Mouse (Mus musculus): ENCODE data around the gene Sbk1. TPM values are rescaled to one million over a fixed set of nuclear protein-coding genes. Genes with fewer than 3 reads are reported as not detected.
A peak's percentile ranks its signal among the peaks of the same experiment; 100 is the strongest.

The Sbk1 gene
- total and polyA plus RNA-seq, 2 experiments from 2014 or later = 184 to 535 TPM

GRCm38 (mm10) chr7:126272770-126273311, 422 bp downstream of the Sbk1 start:
- peak overlapping the region; percentile 97 for H3K4me3 ChIP-seq (ENCODE audit: low read depth, low read length)
- ATAC-seq (ENCODE audit: low FRiP score) (peak; percentile 42), DNase-seq (ENCODE audit: low spot score) (peak; percentile 61)
- H3K4me1 ChIP-seq (ENCODE audit: insufficient read depth, low read length) = peaks cover 36% of the 10 kb centered on the region
- peak overlapping the region; percentile 98 for H3K27ac ChIP-seq (ENCODE audit: low read depth, low read length)
- H3K4me2 ChIP-seq (ENCODE audit: low read depth, low read length, poor library complexity, severe bottlenecking) = peak overlapping the region; percentile 99
- H3K9ac ChIP-seq (replicated peaks; ENCODE audit: low read length, poor library complexity, severe bottlenecking) = peak overlapping the region; percentile 100
- H3K36me3 ChIP-seq (ENCODE audit: insufficient read depth, low read length) = peaks cover 5% of the 10 kb centered on the region; the same call in 1 of the 2 replicates
- no peak for TF ChIP-seq CTCF (IDR thresholded peaks at IDR 0.05)
- H3K9me3 ChIP-seq (ENCODE audit: low read length) = no peaks in the 10 kb centered on the region
- WGBS = under 1% methylated on average over 35 of the region's 38 CpGs
- no peaks in the 10 kb centered on the region for H3K27me3 ChIP-seq (ENCODE audit: insufficient read depth, low read length)

GRCm38 (mm10) chr7:126273351-126274042, 1.1 kb downstream of the Sbk1 start:
- H3K27me3 ChIP-seq (ENCODE audit: insufficient read depth, low read length) = no peaks in the 10 kb centered on the region
- peaks cover 10% of the 10 kb centered on the region; the same call in 1 of the 2 replicates for H3K36me3 ChIP-seq (ENCODE audit: insufficient read depth, low read length)
- WGBS = 8% methylated on average over 11 of the region's 11 CpGs
- no peak for ATAC-seq (ENCODE audit: low FRiP score)
- H3K9ac ChIP-seq (replicated peaks; ENCODE audit: low read length, poor library complexity, severe bottlenecking) = peak overlapping the region; percentile 100
- H3K27ac ChIP-seq (ENCODE audit: low read depth, low read length) = peak overlapping the region; percentile 98
- no peak for TF ChIP-seq CTCF (IDR thresholded peaks at IDR 0.05)
- no peaks in the 10 kb centered on the region for H3K9me3 ChIP-seq (ENCODE audit: low read length)
- H3K4me2 ChIP-seq (ENCODE audit: low read depth, low read length, poor library complexity, severe bottlenecking) = peak overlapping the region; percentile 99
- peak overlapping the region; percentile 97 for H3K4me3 ChIP-seq (ENCODE audit: low read depth, low read length)
- H3K4me1 ChIP-seq (ENCODE audit: insufficient read depth, low read length) = peaks cover 42% of the 10 kb centered on the region
- DNase-seq (ENCODE audit: low spot score) = no peak

DNA sequence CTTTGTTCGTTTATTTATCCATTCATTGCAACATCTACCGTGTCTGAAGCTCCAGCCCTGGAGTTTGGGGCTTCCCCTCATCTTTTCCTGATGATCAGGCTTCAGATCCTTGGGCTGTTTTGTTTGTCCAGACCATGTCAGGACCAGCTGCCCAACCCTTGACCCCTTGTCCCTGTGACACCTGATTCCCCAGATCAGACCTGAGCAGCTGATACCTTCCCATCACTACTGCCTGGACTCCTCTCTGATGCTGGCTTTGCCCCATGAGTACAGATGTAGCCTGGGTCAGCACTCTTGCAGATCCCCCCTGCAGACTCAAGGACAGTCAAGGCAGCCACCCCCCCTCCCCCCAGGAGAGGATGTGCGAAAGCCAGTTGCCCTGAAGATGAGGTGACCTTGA, 1.7 kb downstream of the Sbk1 start:
- ATAC-seq (ENCODE audit: low FRiP score) (no peak), DNase-seq (ENCODE audit: low spot score) (no peak)
- peak overlapping the region; percentile 97 for H3K4me3 ChIP-seq (ENCODE audit: low read depth, low read length)
- H3K27ac ChIP-seq (ENCODE audit: low read depth, low read length) = peak overlapping the region; percentile 98
- no peaks in the 10 kb centered on the region for H3K27me3 ChIP-seq (ENCODE audit: insufficient read depth, low read length)
- H3K36me3 ChIP-seq (ENCODE audit: insufficient read depth, low read length) = peaks cover 10% of the 10 kb centered on the region; the same call in 1 of the 2 replicates
- WGBS = 9% methylated on average over 3 of the region's 3 CpGs
- H3K9me3 ChIP-seq (ENCODE audit: low read length) = no peaks in the 10 kb centered on the region
- H3K4me2 ChIP-seq (ENCODE audit: low read depth, low read length, poor library complexity, severe bottlenecking) = peak overlapping the region; percentile 99
- peak overlapping the region; percentile 100 for H3K9ac ChIP-seq (replicated peaks; ENCODE audit: low read length, poor library complexity, severe bottlenecking)
- no peak for TF ChIP-seq CTCF (IDR thresholded peaks at IDR 0.05)
- H3K4me1 ChIP-seq (ENCODE audit: insufficient read depth, low read length) = peaks cover 43% of the 10 kb centered on the region

GRCm38 (mm10) chr7:126274626-126275025, 2.2 kb downstream of the Sbk1 start:
- ATAC-seq (ENCODE audit: low FRiP score) (no peak), DNase-seq (ENCODE audit: low spot score) (no peak)
- Histone ChIP-seq H3K36me3 (ENCODE audit: insufficient read depth, low read length) (peaks cover 10% of the 10 kb centered on the region; the same call in 1 of the 2 replicates), H3K27me3 (ENCODE audit: insufficient read depth, low read length) (no peaks in the 10 kb centered on the region), H3K9ac (replicated peaks; ENCODE audit: low read length, poor library complexity, severe bottlenecking) (peak overlapping the region; percentile 100), H3K4me1 (ENCODE audit: insufficient read depth, low read length) (peaks cover 46% of the 10 kb centered on the region), H3K27ac (ENCODE audit: low read depth, low read length) (peak overlapping the region; percentile 98), H3K9me3 (ENCODE audit: low read length) (no peaks in the 10 kb centered on the region), H3K4me2 (ENCODE audit: low read depth, low read length, poor library complexity, severe bottlenecking) (peak overlapping the region; percentile 99), H3K4me3 (ENCODE audit: low read depth, low read length) (peak overlapping the region; percentile 97)
- TF ChIP-seq CTCF (IDR thresholded peaks at IDR 0.05) = no peak
- 8% methylated on average over 4 of the region's 4 CpGs for WGBS

- Histone ChIP-seq H3K27ac (ENCODE audit: low read depth, low read length) (no peak overlapping the region), H3K9ac (replicated peaks; ENCODE audit: low read length, poor library complexity, severe bottlenecking) (peak overlapping the region; percentile 42; the same call in 1 of the 2 replicates), H3K27me3 (ENCODE audit: insufficient read depth, low read length) (no peaks in the 10 kb centered on the region), H3K4me1 (ENCODE audit: insufficient read depth, low read length) (peaks cover 46% of the 10 kb centered on the region), H3K4me2 (ENCODE audit: low read depth, low read length, poor library complexity, severe bottlenecking) (peak overlapping the region; percentile 99), H3K36me3 (ENCODE audit: insufficient read depth, low read length) (peaks cover 14% of the 10 kb centered on the region; the same call in 1 of the 2 replicates), H3K9me3 (ENCODE audit: low read length) (no peaks in the 10 kb centered on the region), H3K4me3 (ENCODE audit: low read depth, low read length) (peak overlapping the region; percentile 97)
- no peak for TF ChIP-seq CTCF (IDR thresholded peaks at IDR 0.05)
- no peak for ATAC-seq (ENCODE audit: low FRiP score)
- 70% methylated on average over 5 of the region's 5 CpGs for WGBS
- no peak for DNase-seq (ENCODE audit: low spot score)
Observed at GRCm38 (mm10) chr7:126275711-126276110, 3.3 kb downstream of the Sbk1 start.

DNA sequence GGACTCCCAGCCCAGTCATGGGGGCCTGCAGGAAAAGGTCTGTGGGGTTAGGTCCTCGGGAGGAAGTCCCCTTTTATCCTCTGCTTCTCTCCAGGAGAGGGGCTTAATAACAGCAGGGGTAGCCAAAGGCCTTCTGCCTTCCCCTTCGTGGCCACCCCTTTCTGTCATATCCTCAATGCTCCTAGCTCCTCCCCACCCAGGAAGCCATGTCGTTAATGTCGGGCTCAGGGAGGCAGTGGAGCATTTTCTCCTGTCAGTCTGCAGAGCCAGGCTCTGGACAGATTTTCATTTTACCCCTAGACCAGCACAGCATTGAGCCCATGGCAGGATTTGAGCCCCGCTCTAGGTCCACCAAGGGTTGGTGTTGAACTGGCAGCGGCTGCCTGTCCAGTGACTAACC, 3.9 kb downstream of the Sbk1 start:
- Histone ChIP-seq H3K4me3 (ENCODE audit: low read depth, low read length) (peak overlapping the region; percentile 97; the same call in 1 of the 2 replicates), H3K4me2 (ENCODE audit: low read depth, low read length, poor library complexity, severe bottlenecking) (peak overlapping the region; percentile 99), H3K36me3 (ENCODE audit: insufficient read depth, low read length) (peaks cover 17% of the 10 kb centered on the region), H3K9me3 (ENCODE audit: low read length) (no peaks in the 10 kb centered on the region), H3K27me3 (ENCODE audit: insufficient read depth, low read length) (no peaks in the 10 kb centered on the region), H3K4me1 (ENCODE audit: insufficient read depth, low read length) (peaks cover 41% of the 10 kb centered on the region), H3K9ac (replicated peaks; ENCODE audit: low read length, poor library complexity, severe bottlenecking) (peak overlapping the region; percentile 42), H3K27ac (ENCODE audit: low read depth, low read length) (no peak overlapping the region)
- no peak for ATAC-seq (ENCODE audit: low FRiP score)
- no peak for DNase-seq (ENCODE audit: low spot score)
- WGBS = 32% methylated on average over 6 of the region's 6 CpGs
- TF ChIP-seq CTCF (IDR thresholded peaks at IDR 0.05) = no peak

Measured in midbrain, postnatal 0 days (tissue).